Mouse (Mus musculus) C2C12 (cell line): ENCODE measurements around the gene Akap2. TPM values are rescaled to one million over a fixed set of nuclear protein-coding genes. Genes with fewer than 3 reads are reported as not detected.

Experiments used
- H3K27me3 ChIP-seq: one replicate; pipeline ENCODE4 v1.6.1; 2011; ENCODE audit not compliant: control insufficient read depth, insufficient read depth, insufficient read length
- H3K36me3 ChIP-seq: one replicate; pipeline ENCODE4 v1.6.1; 2011; ENCODE audit not compliant: control insufficient read depth, insufficient read depth
- H3K4me3 ChIP-seq: one replicate; pipeline ENCODE4 v1.5.1; 2011; ENCODE audit warnings: mild to moderate bottlenecking, control low read depth; ENCODE audit not compliant: poor library complexity, insufficient read depth, severe bottlenecking
- H3K79me2 ChIP-seq: one replicate; pipeline ENCODE4 v1.6.1; 2011; ENCODE audit not compliant: control insufficient read depth, insufficient read depth
- H3K79me3 ChIP-seq: one replicate; pipeline ENCODE4 v1.6.1; 2011; ENCODE audit warnings: low read depth, control low read depth
- H3ac ChIP-seq: one replicate; pipeline ENCODE3; 2011; ENCODE audit warnings: low read depth; ENCODE audit not compliant: control insufficient read depth, insufficient read length
- CEBPB ChIP-seq: IDR thresholded peaks from one replicate; pipeline ENCODE4 v1.6.1; 2011; ENCODE audit warnings: low read depth, mild to moderate bottlenecking, control low read depth, moderate library complexity
- CTCF ChIP-seq: IDR thresholded peaks from one replicate; pipeline ENCODE4 v1.5.1; 2011; ENCODE audit not compliant: control insufficient read depth, insufficient read depth, insufficient read length
- FOSL1 ChIP-seq: IDR thresholded peaks from one replicate; pipeline ENCODE4 v1.8.0; 2011; ENCODE audit warnings: mild to moderate bottlenecking, low read length; ENCODE audit not compliant: poor library complexity, insufficient read depth, severe bottlenecking
- MAX ChIP-seq: IDR thresholded peaks from one replicate; pipeline ENCODE4 v1.6.1; 2011; ENCODE audit warnings: mild to moderate bottlenecking, control low read depth
- MYOD1 ChIP-seq: IDR thresholded peaks from one replicate; pipeline ENCODE4 v1.6.1; 2011; ENCODE audit warnings: low read depth; ENCODE audit not compliant: control insufficient read depth, insufficient read length
- MYOG ChIP-seq: IDR thresholded peaks from one replicate; pipeline ENCODE4 v1.6.1; 2011; ENCODE audit not compliant: control insufficient read depth, insufficient read length; ENCODE audit errors: extremely low read depth
- USF1 ChIP-seq: IDR thresholded peaks from one replicate; pipeline ENCODE4 v1.6.1; 2011; ENCODE audit warnings: low read depth, mild to moderate bottlenecking, control low read depth, moderate library complexity
- polyA plus RNA-seq: library from polyadenylated mRNA; unstranded; fragments of >200 nt; fragmentation: generic; extraction: Trizol; gene quantifications from one replicate; pipeline ENCODE4 v1.2.1, GENCODE M21; 2012; ENCODE audit warnings: missing spikeins

Gene Akap2
- polyA plus RNA-seq, 1 experiment = 37.0 TPM

- H3K79me3 ChIP-seq = no peaks in the 10 kb centered on the region
- no peak for TF ChIP-seq MYOG
- no peak for TF ChIP-seq MAX
- TF ChIP-seq USF1 = no peak
These were observed 47.5 kb downstream of the Akap2 start for GRCm38 (mm10) chr4:57764926-57765325.

GRCm38 (mm10) chr4:57765806-57766205, 48.3 kb downstream of the Akap2 start:
- no peak for TF ChIP-seq MYOD1
- TF ChIP-seq CEBPB = no peak
- no peak for TF ChIP-seq MAX
- TF ChIP-seq MYOG = no peak
- no peak for TF ChIP-seq CTCF
- TF ChIP-seq FOSL1 = no peak
- no peak for TF ChIP-seq USF1
- H3K4me3 ChIP-seq = no peak overlapping the region
- H3K79me2 ChIP-seq = no peaks in the 10 kb centered on the region
- no peaks in the 10 kb centered on the region for H3K27me3 ChIP-seq
- peaks cover 1% of the 10 kb centered on the region for H3K79me3 ChIP-seq
- H3K36me3 ChIP-seq = no peaks in the 10 kb centered on the region
- H3ac ChIP-seq = no peak overlapping the region

More at GRCm38 (mm10) chr4:57764926-57765325, 47.5 kb downstream of the Akap2 start:
- Histone ChIP-seq H3ac (no peak overlapping the region), H3K4me3 (no peak overlapping the region), H3K27me3 (no peaks in the 10 kb centered on the region), H3K79me2 (no peaks in the 10 kb centered on the region), H3K36me3 (no peaks in the 10 kb centered on the region)

DNA sequence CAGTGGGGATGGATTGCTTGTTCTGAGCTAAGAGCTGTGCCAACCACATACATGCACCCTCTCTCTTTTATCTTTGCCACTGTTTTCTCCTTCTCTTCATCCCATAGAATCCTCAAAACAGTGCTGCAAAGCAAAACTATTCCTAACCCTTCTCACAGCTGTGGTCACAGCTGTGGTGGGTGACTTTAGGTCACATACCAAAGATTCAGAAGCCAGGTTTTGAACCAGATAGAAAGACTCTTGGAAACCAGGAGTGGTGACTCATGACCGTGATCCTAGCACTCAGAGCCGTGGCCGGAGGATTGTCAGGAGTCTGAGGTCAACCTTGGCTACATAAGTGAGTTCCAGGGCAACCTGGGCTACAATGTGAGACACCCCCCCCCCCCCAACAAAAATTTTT, 51.5 kb downstream of the Akap2 start:
- Histone ChIP-seq H3K36me3 (no peaks in the 10 kb centered on the region), H3K27me3 (no peaks in the 10 kb centered on the region), H3K79me2 (no peaks in the 10 kb centered on the region), H3K79me3 (peaks cover 4% of the 10 kb centered on the region), H3K4me3 (no peak overlapping the region), H3ac (peak overlapping the region; percentile 40)
- TF ChIP-seq USF1 = no peak
- TF ChIP-seq MYOD1 = peak; percentile 87
- TF ChIP-seq FOSL1 = peak; percentile 16

GRCm38 (mm10) chr4:57770185-57770823, 52.8 kb downstream of the Akap2 start:
- H3K79me2 ChIP-seq = no peaks in the 10 kb centered on the region
- no peaks in the 10 kb centered on the region for H3K27me3 ChIP-seq
- no peak overlapping the region for H3ac ChIP-seq
- TF ChIP-seq CEBPB (no peak), MYOG (no peak)
- H3K36me3 ChIP-seq = no peaks in the 10 kb centered on the region
- H3K4me3 ChIP-seq = no peak overlapping the region
- peaks cover 4% of the 10 kb centered on the region for H3K79me3 ChIP-seq

GRCm38 (mm10) chr4:57771558-57772219, 54.2 kb downstream of the Akap2 start:
- no peak overlapping the region for H3K4me3 ChIP-seq
- H3K79me2 ChIP-seq = no peaks in the 10 kb centered on the region

DNA sequence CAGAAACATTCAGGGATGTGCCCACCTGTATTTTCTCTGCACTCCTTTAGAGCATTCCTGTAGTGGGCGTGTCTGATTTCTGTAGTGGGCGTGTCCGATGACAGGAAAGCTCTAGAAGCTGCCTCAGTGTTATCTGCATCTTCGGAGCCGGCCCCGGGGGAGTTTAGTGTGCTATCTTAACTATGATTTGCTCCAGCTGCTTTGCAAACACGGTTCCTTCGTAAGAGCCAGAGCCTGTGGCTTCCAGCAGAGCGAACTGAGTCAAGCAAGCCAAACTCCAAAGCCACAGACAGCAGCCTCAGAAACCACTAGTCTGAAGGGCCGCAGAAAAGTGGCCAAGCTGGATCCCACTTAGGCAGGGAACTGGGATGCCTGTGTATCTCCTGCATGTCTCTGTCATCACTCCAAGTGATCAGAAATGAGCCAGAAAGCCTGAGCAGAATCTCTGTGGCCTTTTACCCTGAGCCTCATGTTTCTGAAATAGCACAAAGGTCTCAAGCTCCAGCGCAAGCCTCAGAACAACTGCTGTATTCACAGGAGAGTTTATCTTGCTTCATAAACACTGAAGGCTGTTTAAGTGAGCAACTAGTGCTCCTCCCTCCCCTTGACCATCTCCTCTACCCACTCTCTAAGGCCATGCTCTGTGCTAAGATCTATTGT, 55.5 kb downstream of the Akap2 start:
- no peak overlapping the region for H3K4me3 ChIP-seq
- no peaks in the 10 kb centered on the region for H3K36me3 ChIP-seq
- TF ChIP-seq CTCF = no peak
- TF ChIP-seq FOSL1 = no peak
- no peak for TF ChIP-seq MYOG
- no peaks in the 10 kb centered on the region for H3K79me2 ChIP-seq
- H3K27me3 ChIP-seq = no peaks in the 10 kb centered on the region
- no peak overlapping the region for H3ac ChIP-seq
- peaks cover 4% of the 10 kb centered on the region for H3K79me3 ChIP-seq

More at GRCm38 (mm10) chr4:57771558-57772219, 54.2 kb downstream of the Akap2 start:
- Histone ChIP-seq H3K36me3 (no peaks in the 10 kb centered on the region), H3K79me3 (peaks cover 4% of the 10 kb centered on the region), H3K27me3 (no peaks in the 10 kb centered on the region), H3ac (no peak overlapping the region)
- TF ChIP-seq MYOG (no peak), CEBPB (no peak), MYOD1 (no peak), FOSL1 (no peak), MAX (no peak), CTCF (no peak), USF1 (no peak)
